Mouse (Mus musculus): Measurements from ENCODE around the gene Clec4d.

DNA sequence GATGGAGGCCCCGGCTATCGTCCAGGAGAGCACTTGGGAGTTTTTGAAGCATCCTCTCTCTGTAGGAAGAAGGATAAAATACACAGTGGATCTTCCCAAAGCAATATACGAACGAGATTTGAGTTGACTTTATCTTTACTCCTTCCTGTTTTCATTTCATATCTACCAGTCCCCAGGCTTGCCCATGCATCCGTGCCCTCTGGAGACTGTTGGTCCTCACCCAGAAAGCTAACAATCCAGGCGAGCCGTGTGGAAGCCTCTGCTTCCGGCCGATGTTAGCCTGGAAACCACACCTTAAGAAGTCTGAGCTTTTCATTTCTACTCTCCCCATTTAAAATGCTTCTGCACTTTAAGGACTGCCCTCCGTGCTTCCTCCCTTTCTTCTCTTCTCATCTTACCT, 27.0 kb downstream of the Clec4d start:
- no peak for TF ChIP-seq USF1 (IDR thresholded peaks at IDR 0.05; ENCODE audit: low read depth)
- no peak for TF ChIP-seq POLR2A (IDR thresholded peaks at IDR 0.05; ENCODE audit: insufficient read length, low read depth)
- TF ChIP-seq REST (IDR thresholded peaks at IDR 0.05; ENCODE audit: insufficient read depth, insufficient read length) = no peak
- no peak for TF ChIP-seq CEBPB (IDR thresholded peaks at IDR 0.05; ENCODE audit: insufficient read depth, poor library complexity, severe bottlenecking)
- no peak for TF ChIP-seq SRF (IDR thresholded peaks at IDR 0.05; ENCODE audit: control insufficient read depth, insufficient read length, low read depth)
- no peak for TF ChIP-seq MAX (IDR thresholded peaks at IDR 0.05; ENCODE audit: low read depth)
- TF ChIP-seq E2F4 (IDR thresholded peaks at IDR 0.05; ENCODE audit: insufficient read depth) = no peak
- TF ChIP-seq POLR2AphosphoS2 (IDR thresholded peaks at IDR 0.05; ENCODE audit: insufficient read length, low read depth) = no peak
- no peak for TF ChIP-seq MYOD1 (IDR thresholded peaks at IDR 0.05; ENCODE audit: control insufficient read depth in 1 of 3, insufficient read length in 2 of 3, low read depth in 2 of 3)
- no peak for TF ChIP-seq TCF3 (IDR thresholded peaks at IDR 0.05; ENCODE audit: insufficient read length, low read depth)
- TF ChIP-seq TCF12 (IDR thresholded peaks at IDR 0.05; ENCODE audit: insufficient read depth, poor library complexity, severe bottlenecking) = no peak
